Mouse (Mus musculus) right cerebral cortex, adult 18-20 months (tissue): Measurements from ENCODE around the gene Hmgb2.

Experiments
- DNase-seq: peaks from one replicate; pipeline ENCODE4 v3.0.0; 2022; ENCODE audit warnings: mixed read lengths

Gene Hmgb2

GRCm38 (mm10) chr8:57563726-57564125 is 52.0 kb downstream of the Hmgb2 start:
- DNase-seq = peak; percentile 64

- DNase-seq = no peak
Observed at GRCm38 (mm10) chr8:57565039-57565438, 53.3 kb downstream of the Hmgb2 start.
